Mouse (Mus musculus) gastrocnemius, adult 2 months (tissue): ENCODE results near the gene Vps33a. TPM values are rescaled to one million over a fixed set of nuclear protein-coding genes. Genes with fewer than 3 reads are reported as not detected.

ENCODE experiments used
- DNase-seq: peaks from one replicate; pipeline ENCODE4 v3.0.0; 2022
- H3K27ac ChIP-seq: fragments of 200-600 bp; 2 replicates; pipeline ENCODE4 v1.8.1; 2022; ENCODE audit warnings: mild to moderate bottlenecking
- H3K4me3 ChIP-seq: fragments of 200-600 bp; 2 replicates; pipeline ENCODE4 v1.8.1; 2022; ENCODE audit warnings: mild to moderate bottlenecking, moderate library complexity
- CTCF ChIP-seq: fragments of 200-600 bp; IDR thresholded peaks from 2 replicates; pipeline ENCODE4 v1.8.1; 2022; ENCODE audit warnings: antibody characterized with exemption, mild to moderate bottlenecking, moderate library complexity
- intact Hi-C: fragments of 180-260 bp; cut with DNase I; formaldehyde crosslinking; loops from one replicate; pipeline ENCODE4 v1.15.1; 2025
- microRNA-seq: library from miRNA; unstranded; fragments of <30 nt; microRNA quantifications from one replicate; pipeline ENCODE4 v1.2.0, GENCODE M21; 2021
- total RNA-seq, 2 experiments: library from RNA; stranded (reverse); gene quantifications; 2 replicates each; pipeline ENCODE4 v1.2.3; 2021

Gene Vps33a
- total RNA-seq, 2 experiments from 2014 or later: 34.0 to 36.7 TPM

GRCm38 (mm10) chr5:123487659-123488395 is 85.0 kb downstream of the Vps33a start:
- DNase-seq: no peak
- Histone ChIP-seq H3K27ac (no peak overlapping the region), H3K4me3 (no peak overlapping the region)
- no peak for TF ChIP-seq CTCF
- intact Hi-C loops: no loop called here

Small RNAs within 50 kb of the gene (microRNA-seq; reads per million reads assigned to microRNA genes)
- gene Mir7647: not detected

Other genes with a start within 250 kb of the Vps33a start
- gene Bcl7a, start 229.2 kb downstream of the Vps33a start, total RNA-seq: 10 to 100 TPM in 1 of 2 experiments, 1 to 10 TPM in 1; 4.9 to 10.7 TPM
- 10 to 100 TPM; 55.7 to 66.0 TPM for gene Mlxip, start 178.2 kb downstream of the Vps33a start, total RNA-seq
- not detected for gene Lrrc43, start 83.7 kb downstream of the Vps33a start, total RNA-seq
- not detected for gene Il31, start 83.5 kb downstream of the Vps33a start, total RNA-seq
- gene B3gnt4, start 62.6 kb downstream of the Vps33a start, total RNA-seq: not detected
- 10 to 100 TPM; 37.7 to 47.7 TPM for gene Diablo, start 48.9 kb downstream of the Vps33a start, total RNA-seq
- gene Gm49027, start 47.5 kb downstream of the Vps33a start, total RNA-seq: under 1 TPM in 1 of 2 experiments, not detected in 1; 0.36 TPM
- gene Clip1, start 111.6 kb upstream of the Vps33a start, total RNA-seq: 100 to 1,000 TPM; 286 to 331 TPM
- 10 to 100 TPM; 17.1 to 22.0 TPM for gene Zcchc8, start 148.1 kb upstream of the Vps33a start, total RNA-seq
- gene Rsrc2, start 176.4 kb upstream of the Vps33a start, total RNA-seq: 10 to 100 TPM; 39.4 to 41.2 TPM
- gene Kntc1, start 176.7 kb upstream of the Vps33a start, total RNA-seq: not detected